Mouse (Mus musculus): ENCODE measurements at regions not wholly inside any gene's neighbourhood (a gene's known extent, or its start where the extent isn't known, plus 50 kb on each side); places are given as distances from the start of the nearest gene placed in this dataset.

DNA sequence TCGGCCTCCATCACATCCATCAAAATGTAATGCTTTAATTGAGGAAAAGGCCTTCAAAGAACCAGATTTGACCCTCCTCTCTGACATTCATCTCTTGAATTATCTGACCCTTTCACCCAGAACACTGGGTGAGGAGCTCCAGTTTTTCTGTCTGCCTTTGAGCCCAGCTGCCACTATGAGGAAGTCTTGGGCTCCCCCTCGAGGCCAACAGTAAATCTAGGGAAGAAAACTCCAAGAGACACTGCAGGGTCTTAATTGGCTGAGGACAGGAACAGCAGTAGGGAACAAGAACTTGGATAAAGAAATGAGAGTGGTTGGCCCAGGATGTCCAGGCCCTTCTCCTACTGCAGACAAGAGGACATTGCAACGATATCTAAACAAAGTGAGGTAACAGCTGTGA is 514.3 kb upstream of the Castor2 start:
- in situ Hi-C loops (cut with MboI, MseI): loop anchor here in 1 of 2 experiments (5.0 kb wide), 1 partner anchor 43 kb away; no protein-coding TSS in a partner anchor

DNA sequence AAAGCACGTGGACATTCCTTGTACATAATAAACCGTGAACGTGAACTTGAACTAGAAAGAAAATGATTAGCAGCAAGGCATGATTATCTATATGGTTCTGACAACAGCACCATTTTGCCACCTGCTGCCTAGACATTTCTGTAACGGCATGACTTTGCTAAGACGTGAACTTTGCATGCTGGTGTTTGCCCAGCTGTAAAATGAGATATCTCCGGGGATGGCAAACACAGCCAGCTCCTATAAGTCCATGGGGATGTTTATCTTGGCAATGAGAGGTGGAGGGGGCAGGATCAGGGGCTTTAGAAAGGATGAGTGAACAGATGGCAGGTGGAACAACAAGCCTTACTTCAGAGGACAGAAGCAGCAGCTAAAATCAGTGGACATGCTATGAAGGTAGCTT is 522.9 kb upstream of the Castor2 start:
- in situ Hi-C loops (cut with MboI, MseI): no loop called here

DNA sequence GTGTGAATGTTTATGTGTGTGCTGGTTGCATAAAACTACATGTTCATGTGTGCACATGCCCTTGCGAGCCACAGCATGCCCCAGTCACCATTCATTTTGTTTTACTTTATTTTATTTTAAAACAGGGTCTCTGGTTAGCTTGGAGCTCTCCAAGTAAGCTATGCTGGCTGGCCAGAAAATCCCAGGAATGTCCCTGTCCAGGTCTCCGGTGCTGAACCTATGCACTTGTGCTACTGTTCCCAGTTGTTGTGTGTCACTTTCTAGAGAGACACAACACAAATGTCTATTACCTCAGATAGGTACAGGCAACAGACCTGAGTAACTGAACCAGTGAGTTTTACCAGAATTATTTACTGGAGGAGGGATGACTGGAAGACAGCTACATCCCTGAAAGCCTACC is 530.4 kb upstream of the Castor2 start:
- in situ Hi-C loops (cut with MboI, MseI): no loop called here

- in situ Hi-C loops (cut with MboI, MseI): no loop called here
These were observed 533.0 kb upstream of the Castor2 start for GRCm38 (mm10) chr5:133566506-133566905.

DNA sequence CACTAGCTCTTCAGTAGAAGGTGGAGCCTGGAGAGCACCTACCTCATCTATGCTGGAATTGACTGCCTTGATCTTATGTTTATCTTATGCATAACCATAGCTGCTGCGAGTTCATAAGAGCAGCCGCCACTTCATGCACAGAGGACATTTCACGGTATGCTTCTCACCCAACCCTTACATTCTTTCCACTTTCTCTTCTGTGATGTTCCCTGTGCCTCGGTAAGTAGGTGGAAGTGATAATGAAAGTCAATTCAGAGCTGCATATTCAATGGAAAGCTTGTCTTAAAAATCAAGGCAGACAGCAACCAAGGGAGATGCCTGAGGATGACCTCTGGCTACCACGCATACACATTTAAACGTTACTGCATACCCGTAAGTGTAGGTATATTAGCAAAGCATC is 548.9 kb upstream of the Castor2 start:
- in situ Hi-C loops (cut with MboI, MseI): no loop called here

- in situ Hi-C loops (cut with MboI, MseI): loop anchor here in 1 of 2 experiments (5.0 kb wide), 1 partner anchor 45 kb away; no protein-coding TSS in a partner anchor
These were observed 557.3 kb upstream of the Castor2 start for GRCm38 (mm10) chr5:133542217-133542616.

- in situ Hi-C loops (cut with MboI, MseI): no loop called here
These were observed 566.8 kb upstream of the Castor2 start for GRCm38 (mm10) chr5:133532678-133533077.

- in situ Hi-C loops (cut with MboI, MseI): no loop called here
These were observed 593.9 kb upstream of the Castor2 start for GRCm38 (mm10) chr5:133505661-133506060.

- in situ Hi-C loops (cut with MboI, MseI): no loop called here
These were observed 611.7 kb upstream of the Castor2 start for GRCm38 (mm10) chr5:133487806-133488290.

- in situ Hi-C loops (cut with MboI, MseI): no loop called here
These were observed 617.0 kb upstream of the Castor2 start for GRCm38 (mm10) chr5:133482291-133483086.

DNA sequence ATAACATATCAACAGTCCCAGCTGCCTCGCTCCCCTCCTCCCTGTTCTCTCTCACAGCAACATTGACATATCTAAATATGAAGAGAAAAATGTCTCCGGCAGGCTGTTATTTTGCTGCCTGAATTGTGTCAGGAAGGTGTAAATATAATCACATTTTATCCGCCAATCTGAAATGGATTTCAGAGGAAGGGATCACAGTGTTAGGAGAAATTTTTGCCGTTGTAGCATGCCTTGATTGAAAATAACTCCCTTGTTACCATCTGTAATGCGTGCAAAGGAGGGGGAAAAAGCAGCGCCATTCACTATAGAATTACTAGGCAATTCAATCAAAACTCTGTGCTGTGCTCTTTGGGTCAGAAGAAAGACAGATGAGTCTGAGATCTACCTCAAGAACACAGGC is 620.3 kb upstream of the Castor2 start:
- in situ Hi-C loops (cut with MboI, MseI): no loop called here

- in situ Hi-C loops (cut with MboI, MseI): no loop called here
These were observed 646.0 kb upstream of the Castor2 start for GRCm38 (mm10) chr5:133453349-133454049.

GRCm38 (mm10) chr5:133449926-133450325 is 649.6 kb upstream of the Castor2 start:
- in situ Hi-C loops (cut with MboI, MseI): no loop called here

DNA sequence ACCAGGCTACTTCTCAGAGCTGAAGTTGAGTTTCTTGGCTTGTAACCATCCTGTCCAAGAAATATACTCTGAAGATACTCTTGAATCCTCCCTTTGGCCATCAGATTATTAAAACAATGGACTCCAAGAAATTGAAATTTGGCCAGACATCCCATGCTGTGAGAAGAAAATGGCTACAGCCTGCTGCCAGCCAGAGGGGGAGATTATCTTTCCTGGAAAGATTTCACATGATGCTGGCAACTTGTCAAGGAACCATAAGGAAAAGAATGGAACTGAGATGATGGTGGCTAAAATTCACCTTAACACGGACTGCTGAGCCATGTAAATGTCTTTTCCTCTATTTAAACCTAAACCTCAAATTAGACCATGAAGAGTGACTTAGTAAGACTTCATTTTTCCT is 698.7 kb upstream of the Castor2 start:
- in situ Hi-C loops (cut with MboI, MseI): no loop called here

- in situ Hi-C loops (cut with MboI, MseI): no loop called here
These were observed 709.6 kb upstream of the Castor2 start for GRCm38 (mm10) chr5:133389896-133390295.

DNA sequence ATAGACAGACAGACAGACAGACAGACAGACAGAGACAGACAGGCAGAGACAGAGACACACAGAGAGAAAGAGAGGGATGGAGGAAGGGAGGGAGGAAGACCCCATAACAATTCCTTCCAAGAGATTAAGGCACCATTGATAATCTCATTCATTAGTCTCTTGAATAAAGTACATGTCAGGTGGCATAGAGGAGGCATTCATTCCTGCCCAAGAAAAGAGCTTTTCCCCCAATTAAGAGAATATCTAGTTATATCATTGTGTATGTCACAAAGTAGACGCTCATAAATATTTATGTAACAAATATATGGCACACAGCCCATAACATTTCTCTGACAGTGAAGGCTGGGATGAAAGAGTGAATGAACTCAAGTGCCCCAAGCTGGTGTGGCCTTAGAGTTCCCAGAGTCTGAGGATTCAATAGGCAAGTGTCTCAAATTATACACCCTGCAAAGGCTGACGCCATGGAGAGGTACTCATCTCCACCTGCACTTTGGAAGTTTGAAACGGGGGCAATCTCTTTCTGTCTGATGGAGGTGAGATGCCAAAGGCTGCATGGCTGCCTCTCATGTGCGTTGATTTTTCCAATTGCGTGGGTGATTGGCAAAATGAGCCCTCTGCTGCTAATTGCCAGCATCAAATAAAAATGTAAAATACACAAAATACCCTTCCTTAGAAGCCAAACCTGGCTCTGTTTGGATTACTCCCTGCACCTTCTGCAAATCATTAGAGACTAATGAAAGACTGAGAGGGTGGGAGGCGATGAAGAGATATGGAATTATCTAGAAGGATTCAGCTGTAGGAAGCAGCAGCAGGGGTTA is 710.3 kb upstream of the Castor2 start:
- in situ Hi-C loops (cut with MboI, MseI): no loop called here

DNA sequence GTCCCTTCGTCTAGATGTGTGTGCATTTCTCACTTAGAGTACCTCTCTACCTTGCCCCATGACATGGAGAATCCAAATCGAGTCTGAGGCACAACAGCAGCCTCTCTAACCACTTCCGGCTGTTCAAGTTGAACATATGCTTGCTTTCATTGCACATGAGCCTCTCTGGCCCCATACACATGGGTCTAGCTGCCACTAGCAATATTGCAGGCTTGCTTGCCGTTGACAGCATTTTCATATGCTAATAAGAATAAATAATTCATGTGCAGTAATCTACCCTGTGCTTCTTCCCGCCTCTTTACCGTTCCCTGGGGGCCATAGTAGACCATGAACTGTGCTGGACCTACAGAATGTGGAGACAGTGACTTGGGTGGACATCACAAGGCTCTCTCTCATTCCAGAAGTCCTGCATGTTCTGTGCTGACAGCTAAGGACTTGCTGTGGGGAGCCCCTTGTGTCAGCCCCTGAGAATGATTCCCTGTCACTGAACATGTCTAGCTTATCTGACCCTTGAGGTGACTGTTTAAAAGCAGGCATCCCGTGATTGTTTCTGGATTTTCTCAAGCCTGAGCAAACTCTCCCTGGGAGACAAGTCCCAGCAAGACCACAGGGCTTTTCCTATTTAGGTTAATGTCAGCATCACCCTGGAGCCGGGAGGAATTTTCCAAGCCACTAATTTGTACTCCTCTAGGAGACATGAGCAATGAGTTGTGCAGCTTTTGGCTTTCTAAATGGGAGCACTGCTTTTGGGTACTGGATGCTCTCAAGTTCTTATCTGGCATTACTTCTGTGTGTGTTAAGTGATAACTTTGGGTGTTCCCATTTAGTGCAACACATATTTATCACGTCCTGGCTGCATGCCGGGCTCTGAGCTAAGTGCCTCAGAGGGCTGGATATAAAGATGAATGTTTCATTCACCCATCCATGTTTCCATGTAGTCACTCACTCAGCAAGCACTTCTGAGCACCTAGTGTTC is 713.8 kb upstream of the Castor2 start:
- in situ Hi-C loops (cut with MboI, MseI): no loop called here

DNA sequence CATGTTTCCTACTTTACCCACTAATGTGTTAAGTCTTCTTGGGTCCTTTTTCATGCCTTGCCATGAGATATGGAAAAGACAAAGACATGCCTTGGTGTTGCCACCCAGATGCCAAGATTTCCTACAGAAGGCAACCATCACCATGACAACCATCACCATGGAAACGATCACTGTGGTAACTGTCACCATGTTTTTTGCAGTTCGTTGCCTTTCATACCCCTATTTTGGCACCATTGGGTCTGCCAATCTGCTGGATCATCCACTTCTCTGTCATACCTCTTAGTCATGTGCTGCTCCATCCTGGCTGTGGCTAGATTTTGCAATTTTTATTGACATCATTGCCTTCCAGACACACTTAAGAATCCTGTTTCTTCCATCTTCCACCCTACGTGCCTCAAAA is 733.7 kb upstream of the Castor2 start:
- in situ Hi-C loops (cut with MboI, MseI): no loop called here

GRCm38 (mm10) chr5:133347516-133347915 is 752.0 kb upstream of the Castor2 start:
- in situ Hi-C loops (cut with MboI, MseI): no loop called here

GRCm38 (mm10) chr5:133341973-133342372 is 757.5 kb upstream of the Castor2 start:
- in situ Hi-C loops (cut with MboI, MseI): no loop called here

GRCm38 (mm10) chr5:133320626-133321025 is 777.5 kb upstream of the Auts2 start:
- in situ Hi-C loops (cut with MboI, MseI): no loop called here

Measured in T-helper 17 cell (primary cell).